Mouse (Mus musculus): ENCODE results near the gene Frmpd4.
A peak's percentile ranks its signal among the peaks of the same experiment; 100 is the strongest.

DNA sequence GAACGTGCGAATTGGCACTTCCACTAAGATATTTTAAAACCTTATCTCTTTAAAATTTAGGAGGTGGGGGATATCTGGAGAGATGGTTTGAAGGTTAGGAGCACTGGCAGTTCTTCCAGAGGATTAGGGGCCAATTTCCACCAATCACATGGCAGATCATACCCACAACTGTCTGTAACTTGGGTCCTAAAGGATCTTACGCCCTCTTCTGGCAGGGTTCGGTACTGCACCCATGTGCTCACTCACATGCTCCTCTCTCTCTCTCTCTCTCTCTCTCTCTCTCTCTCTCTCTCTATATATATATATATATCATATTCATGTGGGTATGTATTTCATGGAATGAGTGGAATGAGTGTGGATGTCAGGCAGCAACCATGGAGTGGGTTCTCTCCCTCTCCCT is 759.7 kb downstream of the Frmpd4 start:
- TF ChIP-seq POLR2A (IDR thresholded peaks at IDR 0.05; ENCODE audit: low read depth, low read length) = no peak
- TF ChIP-seq CTCF (IDR thresholded peaks at IDR 0.05; ENCODE audit: extremely low read depth, insufficient read length, insufficient replicate concordance, low read depth, low read length) = peak; percentile 14; the same call in 1 of the 2 replicates
